Mouse (Mus musculus) hindbrain, embryonic 11.5 days (tissue): ENCODE data around the gene Mesp1. TPM values are rescaled to one million over a fixed set of nuclear protein-coding genes. Genes with fewer than 3 reads are reported as not detected.

Experiments used
- ATAC-seq: fragments of 200-750 bp; cut with Nextera tagmentation; 2 replicates; pipeline ENCODE4 v1.8.0; 2017; ENCODE audit warnings: mild to moderate bottlenecking, moderate TSS enrichment, moderate library complexity; ENCODE audit not compliant: low FRiP score
- DNase-seq: peaks from one replicate; pipeline ENCODE4 v3.0.0-alpha.2; 2015; ENCODE audit warnings: low spot score
- H3K27ac ChIP-seq: fragments of 300-500 bp; sonication (generic); 2 replicates; pipeline ENCODE4 v1.5.1; 2014; ENCODE audit warnings: mild to moderate bottlenecking, low read depth, low read length
- H3K27me3 ChIP-seq: fragments of 300-500 bp; sonication (generic); 2 replicates; pipeline ENCODE4 v1.6.1; 2014; ENCODE audit warnings: mild to moderate bottlenecking, low read length, moderate library complexity, mixed read lengths; ENCODE audit not compliant: control insufficient read depth, insufficient read depth
- H3K36me3 ChIP-seq: fragments of 300-500 bp; sonication (generic); 2 replicates; pipeline ENCODE4 v1.6.1; 2014; ENCODE audit warnings: mild to moderate bottlenecking, low read length, moderate library complexity, mixed read lengths; ENCODE audit not compliant: control insufficient read depth, insufficient read depth
- H3K4me1 ChIP-seq: fragments of 300-500 bp; sonication (generic); replicated peaks from 2 replicates; pipeline ENCODE4 v1.6.1; 2014; ENCODE audit warnings: low read length, mixed read lengths; ENCODE audit not compliant: control insufficient read depth, insufficient read depth
- H3K4me2 ChIP-seq: fragments of 300-500 bp; sonication (generic); replicated peaks from 2 replicates; pipeline ENCODE4 v1.6.1; 2014; ENCODE audit warnings: mild to moderate bottlenecking, low read depth, low read length
- H3K4me3 ChIP-seq: fragments of 300-500 bp; sonication (generic); 2 replicates; pipeline ENCODE4 v1.5.1; 2014; ENCODE audit warnings: low read depth, low read length
- H3K9ac ChIP-seq: fragments of 300-500 bp; sonication (generic); 2 replicates; pipeline ENCODE4 v1.6.1; 2014; ENCODE audit warnings: low read depth, low read length
- H3K9me3 ChIP-seq: fragments of 300-500 bp; sonication (generic); 2 replicates; pipeline ENCODE4 v1.6.1; 2016; ENCODE audit warnings: low read length; ENCODE audit not compliant: control insufficient read depth
- WGBS: fragments of 180-500 bp; shearing (Covaris S2); extraction: QIAGEN DNeasy Blood & Tissue Kit; methylation state at CpG from one replicate; pipeline ENCODE4 v1.1.7; 2014; 5-methylcytosine and 5-hydroxymethylcytosine counted together
- polyA plus RNA-seq: library from polyadenylated mRNA; unstranded; fragments of >200 nt; fragmentation: Nextera tagmentation; extraction: Ambion mirVana; gene quantifications from 2 replicates; pipeline ENCODE4 v1.2.1, GENCODE M21; 2014

Gene Mesp1
- polyA plus RNA-seq, 1 experiment from 2014 or later, result not detected

- Histone ChIP-seq H3K4me2 (no peak overlapping the region), H3K4me1 (no peaks in the 10 kb centered on the region), H3K9ac (no peak overlapping the region), H3K4me3 (no peak overlapping the region), H3K9me3 (no peaks in the 10 kb centered on the region), H3K27ac (no peak overlapping the region), H3K36me3 (no peaks in the 10 kb centered on the region), H3K27me3 (no peaks in the 10 kb centered on the region)
- ATAC-seq, result no peak
- WGBS, result 38% methylated on average over 2 of the region's 2 CpGs
- DNase-seq, result no peak
Measured at GRCm38 (mm10) chr7:79756334-79756733, 37.3 kb downstream of the Mesp1 start.

- Histone ChIP-seq H3K4me3 (no peak overlapping the region), H3K27me3 (no peaks in the 10 kb centered on the region), H3K27ac (no peak overlapping the region), H3K9me3 (no peaks in the 10 kb centered on the region), H3K4me1 (no peaks in the 10 kb centered on the region), H3K36me3 (no peaks in the 10 kb centered on the region), H3K9ac (no peak overlapping the region), H3K4me2 (no peak overlapping the region)
- 90% methylated on average over 6 of the region's 6 CpGs for whole genome bisulfite sequencing
- ATAC-seq (no peak), DNase-seq (no peak)
Measured at GRCm38 (mm10) chr7:79749511-79749910, 44.1 kb downstream of the Mesp1 start.

GRCm38 (mm10) chr7:79747659-79748058 lies 45.9 kb downstream of the Mesp1 start:
- Histone ChIP-seq H3K27me3 (no peaks in the 10 kb centered on the region), H3K4me3 (no peak overlapping the region), H3K36me3 (no peaks in the 10 kb centered on the region), H3K9me3 (no peaks in the 10 kb centered on the region), H3K4me1 (no peaks in the 10 kb centered on the region), H3K27ac (no peak overlapping the region), H3K4me2 (no peak overlapping the region), H3K9ac (no peak overlapping the region)
- ATAC-seq (no peak), DNase-seq (no peak)
- WGBS, result 85% methylated on average over 6 of the region's 6 CpGs

- Histone ChIP-seq H3K36me3 (no peaks in the 10 kb centered on the region), H3K27ac (no peak overlapping the region), H3K4me3 (no peak overlapping the region), H3K9me3 (no peaks in the 10 kb centered on the region), H3K9ac (no peak overlapping the region), H3K4me2 (no peak overlapping the region), H3K27me3 (no peaks in the 10 kb centered on the region), H3K4me1 (no peaks in the 10 kb centered on the region)
- WGBS, result 80% methylated on average over 5 of the region's 5 CpGs
- no peak for ATAC-seq
- DNase-seq, result no peak
Measured at GRCm38 (mm10) chr7:79744585-79744984, 49.0 kb downstream of the Mesp1 start.

- Histone ChIP-seq H3K27ac (no peak overlapping the region), H3K4me1 (no peaks in the 10 kb centered on the region), H3K4me3 (no peak overlapping the region), H3K9ac (no peak overlapping the region), H3K36me3 (no peaks in the 10 kb centered on the region), H3K9me3 (no peaks in the 10 kb centered on the region), H3K4me2 (no peak overlapping the region), H3K27me3 (no peaks in the 10 kb centered on the region)
- DNase-seq, result no peak
- no peak for ATAC-seq
- 95% methylated on average over 9 of the region's 9 CpGs for WGBS
Measured at GRCm38 (mm10) chr7:79744051-79744450, 49.5 kb downstream of the Mesp1 start.

GRCm38 (mm10) chr7:79742659-79743536 lies 50.7 kb downstream of the Mesp1 start, which contains the start of the genes Pex11a and Wdr93:
Pex11a (minus strand) TSS chr7:79743131.
Wdr93 (plus strand) TSS chr7:79743163.
- Histone ChIP-seq H3K9me3 (no peaks in the 10 kb centered on the region), H3K27me3 (no peaks in the 10 kb centered on the region), H3K27ac (no peak within 1 kb of the TSS), H3K9ac (peak within 1 kb of the TSS; percentile 46; the same call in 1 of the 2 replicates), H3K4me2 (peak within 1 kb of the TSS; percentile 79), H3K4me3 (peak within 1 kb of the TSS; percentile 50), H3K36me3 (no peaks in the 10 kb centered on the region), H3K4me1 (no peaks in the 10 kb centered on the region)
- DNase-seq, result peak; percentile 85
- peak; percentile 78 for ATAC-seq
- WGBS, result 2% methylated on average over 46 of the region's 46 CpGs

GRCm38 (mm10) chr7:79742277-79742658 lies 51.3 kb downstream of the Mesp1 start:
- Histone ChIP-seq H3K4me3 (peak overlapping the region; percentile 50), H3K36me3 (0 out of 2 replicates have a peak, but pooled peaks cover 3% of the 10 kb centered on the region), H3K4me1 (no peaks in the 10 kb centered on the region), H3K27ac (no peak overlapping the region), H3K4me2 (peak overlapping the region; percentile 79), H3K9me3 (no peaks in the 10 kb centered on the region), H3K27me3 (no peaks in the 10 kb centered on the region), H3K9ac (peak overlapping the region; percentile 46; the same call in 1 of the 2 replicates)
- 30% methylated on average over 11 of the region's 11 CpGs for WGBS
- no peak for DNase-seq
- no peak for ATAC-seq
